Mouse (Mus musculus) midbrain, postnatal 0 days (tissue): ENCODE results near the gene Antxr1. TPM values are rescaled to one million over a fixed set of nuclear protein-coding genes. Genes with fewer than 3 reads are reported as not detected.
"Not testable (repeated sequence)": the region's sequence is repeated elsewhere in the genome, so short reads cannot be mapped to it uniquely, and the experiment has no call there.

Source experiments
- ATAC-seq: fragments of 200-750 bp; cut with Nextera tagmentation; 2 replicates; pipeline ENCODE4 v1.8.0; 2017; ENCODE audit warnings: moderate number of reproducible peaks, mild to moderate bottlenecking, moderate TSS enrichment, moderate library complexity; ENCODE audit not compliant: low FRiP score
- DNase-seq: peaks from one replicate; pipeline ENCODE4 v3.0.0-alpha.2; 2015; ENCODE audit warnings: low spot score
- H3K27ac ChIP-seq: fragments of 300-500 bp; sonication (generic); 2 replicates; pipeline ENCODE4 v1.5.1; 2014; ENCODE audit warnings: low read depth, mild to moderate bottlenecking, low read length, mixed read lengths
- H3K27me3 ChIP-seq: fragments of 300-500 bp; sonication (generic); 2 replicates; pipeline ENCODE4 v1.6.1; 2014; ENCODE audit warnings: low read length, control low read depth, mixed read lengths; ENCODE audit not compliant: insufficient read depth
- H3K36me3 ChIP-seq: fragments of 300-500 bp; sonication (generic); 2 replicates; pipeline ENCODE4 v1.6.1; 2014; ENCODE audit warnings: low read length, control low read depth, mixed read lengths; ENCODE audit not compliant: insufficient read depth
- H3K4me1 ChIP-seq: fragments of 300-500 bp; sonication (generic); 2 replicates; pipeline ENCODE4 v1.6.1; 2014; ENCODE audit warnings: mild to moderate bottlenecking, control low read depth, antibody characterized with exemption, low read length, mixed read lengths; ENCODE audit not compliant: insufficient read depth
- H3K4me2 ChIP-seq: fragments of 300-500 bp; sonication (generic); 2 replicates; pipeline ENCODE4 v1.6.1; 2014; ENCODE audit warnings: low read depth, mild to moderate bottlenecking, low read length, mixed read lengths; ENCODE audit not compliant: poor library complexity, severe bottlenecking
- H3K4me3 ChIP-seq: fragments of 300-500 bp; sonication (generic); 2 replicates; pipeline ENCODE4 v1.5.1; 2014; ENCODE audit warnings: low read depth, mild to moderate bottlenecking, low read length, moderate library complexity
- H3K9ac ChIP-seq: fragments of 300-500 bp; sonication (generic); replicated peaks from 2 replicates; pipeline ENCODE4 v1.6.1; 2014; ENCODE audit warnings: mild to moderate bottlenecking, low read length, moderate library complexity, mixed read lengths; ENCODE audit not compliant: poor library complexity, severe bottlenecking
- H3K9me3 ChIP-seq: fragments of 300-500 bp; sonication (generic); 2 replicates; pipeline ENCODE4 v1.6.1; 2016; ENCODE audit warnings: low read length, control low read depth
- CTCF ChIP-seq: IDR thresholded peaks from 2 replicates; pipeline ENCODE4 v1.5.1; 2016; ENCODE audit warnings: antibody characterized with exemption, mild to moderate bottlenecking
- WGBS: fragments of 180-500 bp; shearing (Covaris S2); extraction: QIAGEN DNeasy Blood & Tissue Kit; methylation state at CpG from one replicate; pipeline ENCODE4 v1.1.7; 2014; 5-methylcytosine and 5-hydroxymethylcytosine counted together
- polyA plus RNA-seq: library from polyadenylated mRNA; unstranded; fragments of >200 nt; fragmentation: Nextera tagmentation; extraction: Ambion mirVana; gene quantifications from 2 replicates; pipeline ENCODE4 v1.2.1, GENCODE M21; 2015
- total RNA-seq: library from RNA; depleted of rRNA; stranded (reverse); fragments of >200 nt; gene quantifications from 2 replicates; pipeline ENCODE4 v1.2.3, GENCODE M21; 2014; rRNA removed

Antxr1 gene
- total and polyA plus RNA-seq, 2 experiments from 2014 or later = 2.9 to 13.1 TPM

DNA sequence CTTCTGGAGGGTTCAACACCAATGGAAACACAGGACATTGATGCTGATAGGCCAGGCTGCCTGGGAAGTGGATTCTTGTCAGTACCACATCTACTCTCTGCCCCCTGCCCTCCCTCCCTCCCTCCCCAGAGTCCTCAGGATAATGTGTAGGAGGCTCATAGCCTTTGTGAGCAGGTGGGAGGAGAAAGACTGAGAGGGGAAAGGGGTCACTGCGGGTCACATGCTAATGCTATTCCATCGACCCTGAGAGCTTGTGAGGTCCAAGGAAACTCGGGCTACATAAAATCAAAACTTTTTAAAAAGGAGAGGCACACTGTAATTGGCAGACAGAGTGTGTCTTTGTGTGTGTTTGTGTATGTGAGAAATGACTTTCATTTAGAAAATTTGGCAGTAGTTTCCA, 236.4 kb downstream of the Antxr1 start:
- Histone ChIP-seq H3K27ac (peak overlapping the region; percentile 78), H3K9me3 (no peaks in the 10 kb centered on the region), H3K36me3 (no peaks in the 10 kb centered on the region), H3K4me1 (peaks cover 14% of the 10 kb centered on the region), H3K27me3 (no peaks in the 10 kb centered on the region), H3K9ac (no peak overlapping the region), H3K4me2 (no peak overlapping the region), H3K4me3 (no peak overlapping the region)
- no peak for DNase-seq
- WGBS = 15% methylated on average over 3 of the region's 3 CpGs
- no peak for TF ChIP-seq CTCF
- ATAC-seq = no peak

GRCm38 (mm10) chr6:87093631-87094030, 242.0 kb downstream of the Antxr1 start:
- H3K36me3 ChIP-seq = peaks cover 16% of the 10 kb centered on the region
- not testable (repeated sequence) for H3K4me1 ChIP-seq, DNase-seq, H3K9me3 ChIP-seq, H3K4me3 ChIP-seq, H3K27me3 ChIP-seq, H3K27ac ChIP-seq, H3K4me2 ChIP-seq, H3K9ac ChIP-seq, ATAC-seq
- 91% methylated on average over 8 of the region's 8 CpGs for WGBS

DNA sequence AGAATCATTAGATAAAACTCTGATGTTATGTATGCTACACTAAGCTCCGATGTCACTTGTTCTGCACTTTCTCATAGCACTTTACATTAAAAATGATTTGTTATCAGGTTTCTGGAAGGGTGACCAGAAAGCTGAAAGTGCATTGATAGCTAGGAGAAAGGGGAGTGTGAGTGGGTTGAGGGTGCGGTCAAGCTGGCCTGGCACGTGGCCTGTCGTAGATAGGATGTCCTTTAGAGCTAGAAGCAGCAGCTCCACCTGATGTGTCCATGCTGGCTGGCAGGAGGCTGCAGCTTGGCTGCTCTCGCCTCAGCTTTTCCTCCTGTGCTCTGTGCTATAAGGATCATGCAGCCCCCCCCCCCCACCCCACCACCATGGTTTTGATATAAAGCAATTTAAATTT, 243.1 kb downstream of the Antxr1 start:
- 90% methylated on average over 5 of the region's 5 CpGs for WGBS
- no peak overlapping the region for H3K9ac ChIP-seq
- DNase-seq (no peak), ATAC-seq (no peak)
- no peak overlapping the region for H3K27ac ChIP-seq
- H3K4me1 ChIP-seq = no peaks in the 10 kb centered on the region
- no peak for TF ChIP-seq CTCF
- H3K4me2 ChIP-seq = no peak overlapping the region
- peaks cover 26% of the 10 kb centered on the region for H3K36me3 ChIP-seq
- no peak overlapping the region for H3K4me3 ChIP-seq
- H3K27me3 ChIP-seq = no peaks in the 10 kb centered on the region
- no peaks in the 10 kb centered on the region for H3K9me3 ChIP-seq

DNA sequence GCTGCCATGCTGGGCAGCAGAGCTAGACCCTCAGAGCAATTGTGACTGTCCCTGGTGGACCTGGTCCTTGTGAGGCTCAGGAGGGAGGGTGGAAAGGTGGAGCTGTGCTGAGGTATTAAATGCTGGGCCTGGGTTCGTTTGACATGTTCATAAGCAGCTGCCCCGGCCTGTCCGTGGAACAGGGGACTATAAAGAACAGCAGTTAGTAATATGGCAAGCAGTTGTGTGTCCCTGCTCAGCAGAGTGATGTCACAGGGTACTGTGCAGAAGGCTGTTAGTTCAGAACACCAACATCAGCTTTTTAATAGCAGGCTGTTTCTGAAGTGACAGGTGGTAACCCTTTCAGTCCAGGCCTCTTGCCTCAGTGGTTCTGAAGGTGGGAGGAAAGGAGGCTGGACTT, 244.7 kb downstream of the Antxr1 start:
- ATAC-seq (no peak), DNase-seq (no peak)
- Histone ChIP-seq H3K27me3 (no peaks in the 10 kb centered on the region), H3K9ac (no peak overlapping the region), H3K36me3 (peaks cover 39% of the 10 kb centered on the region), H3K27ac (no peak overlapping the region), H3K4me2 (no peak overlapping the region), H3K4me1 (no peaks in the 10 kb centered on the region), H3K4me3 (no peak overlapping the region), H3K9me3 (no peaks in the 10 kb centered on the region)
- WGBS = 91% methylated on average over 3 of the region's 3 CpGs
- no peak for TF ChIP-seq CTCF

DNA sequence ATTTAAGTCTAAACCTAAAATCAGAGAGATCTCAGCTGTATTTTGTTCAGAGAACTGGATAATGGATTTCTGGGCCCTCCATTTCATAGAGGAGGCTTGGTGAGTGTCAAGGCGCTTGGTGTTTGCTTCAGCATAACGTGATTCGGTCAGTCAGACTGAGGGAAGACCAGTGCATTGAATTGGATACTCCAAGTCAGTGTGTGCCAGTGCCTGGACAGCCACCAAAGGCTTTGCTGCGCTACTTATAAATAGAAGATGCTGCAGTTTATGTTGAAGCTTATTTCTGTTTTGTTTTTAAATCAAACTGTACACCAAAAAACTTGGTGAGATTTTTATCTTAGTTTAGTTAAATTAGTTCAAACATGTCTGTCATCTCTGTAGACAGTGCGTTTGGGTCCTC, 247.3 kb downstream of the Antxr1 start:
- Histone ChIP-seq H3K27ac (no peak overlapping the region), H3K4me3 (no peak overlapping the region), H3K4me2 (no peak overlapping the region), H3K9ac (no peak overlapping the region), H3K9me3 (no peaks in the 10 kb centered on the region), H3K4me1 (no peaks in the 10 kb centered on the region), H3K36me3 (peaks cover 55% of the 10 kb centered on the region), H3K27me3 (no peaks in the 10 kb centered on the region)
- WGBS = 89% methylated on average over 5 of the region's 5 CpGs
- DNase-seq (no peak), ATAC-seq (no peak)
- TF ChIP-seq CTCF = no peak

DNA sequence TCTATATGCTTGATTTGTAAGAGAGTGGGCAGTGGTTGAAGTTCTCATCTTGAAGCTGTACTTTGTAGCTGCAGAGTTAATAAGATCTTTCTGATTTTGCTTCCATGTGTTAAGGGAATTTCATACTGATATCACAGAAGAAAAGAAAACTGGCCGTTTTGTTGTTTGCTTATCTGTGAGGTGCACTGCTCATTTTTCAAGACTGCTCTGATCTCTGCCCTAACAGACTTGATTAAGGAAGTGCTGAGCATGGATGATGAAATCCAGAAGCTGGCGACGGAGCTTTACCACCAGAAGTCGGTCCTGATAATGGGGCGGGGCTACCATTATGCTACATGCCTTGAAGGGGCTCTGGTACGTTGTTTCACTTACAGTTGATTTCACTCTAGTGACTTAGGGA, 250.6 kb downstream of the Antxr1 start:
- H3K4me1 ChIP-seq = no peaks in the 10 kb centered on the region
- no peak overlapping the region for H3K4me2 ChIP-seq
- no peaks in the 10 kb centered on the region for H3K9me3 ChIP-seq
- no peak overlapping the region for H3K9ac ChIP-seq
- ATAC-seq = no peak
- no peak overlapping the region for H3K27ac ChIP-seq
- peaks cover 74% of the 10 kb centered on the region for H3K36me3 ChIP-seq
- TF ChIP-seq CTCF = no peak
- no peak for DNase-seq
- no peak overlapping the region for H3K4me3 ChIP-seq
- no peaks in the 10 kb centered on the region for H3K27me3 ChIP-seq
- WGBS = 96% methylated on average over 6 of the region's 6 CpGs

Other genes with a start within 250 kb of the Antxr1 start
- 0.77 TPM in 1 of 2 replicates, not detected in the other for gene D6Ertd527e, start 231.1 kb downstream of the Antxr1 start, total RNA-seq
- gene D6Ertd527e, start 231.1 kb downstream of the Antxr1 start, polyA plus RNA-seq = 0.12 and 0.41 TPM in 2 replicates
- gene Gkn1, start 15.1 kb upstream of the Antxr1 start, total RNA-seq = not detected in 2 replicates
- gene Gkn1, start 15.1 kb upstream of the Antxr1 start, polyA plus RNA-seq = not detected in 2 replicates
- gene Gkn2, start 37.5 kb upstream of the Antxr1 start, total RNA-seq = not detected in 2 replicates
- not detected in 2 replicates for gene Gkn2, start 37.5 kb upstream of the Antxr1 start, polyA plus RNA-seq
- gene Gkn3, start 53.1 kb upstream of the Antxr1 start, total RNA-seq = 2.6 TPM in 1 of 2 replicates, not detected in the other
- gene Gkn3, start 53.1 kb upstream of the Antxr1 start, polyA plus RNA-seq = 0.99 and 1.2 TPM in 2 replicates
- gene Bmp10, start 93.2 kb upstream of the Antxr1 start, total RNA-seq = not detected in 2 replicates
- not detected in 2 replicates for gene Bmp10, start 93.2 kb upstream of the Antxr1 start, polyA plus RNA-seq
- gene Arhgap25, start 197.4 kb upstream of the Antxr1 start, total RNA-seq = 0.93 and 1.4 TPM in 2 replicates
- 1.2 and 1.8 TPM in 2 replicates for gene Arhgap25, start 197.4 kb upstream of the Antxr1 start, polyA plus RNA-seq